Comparison of ENCODE assay signal across 24 mouse cellular contexts in the genomic region with DNA sequence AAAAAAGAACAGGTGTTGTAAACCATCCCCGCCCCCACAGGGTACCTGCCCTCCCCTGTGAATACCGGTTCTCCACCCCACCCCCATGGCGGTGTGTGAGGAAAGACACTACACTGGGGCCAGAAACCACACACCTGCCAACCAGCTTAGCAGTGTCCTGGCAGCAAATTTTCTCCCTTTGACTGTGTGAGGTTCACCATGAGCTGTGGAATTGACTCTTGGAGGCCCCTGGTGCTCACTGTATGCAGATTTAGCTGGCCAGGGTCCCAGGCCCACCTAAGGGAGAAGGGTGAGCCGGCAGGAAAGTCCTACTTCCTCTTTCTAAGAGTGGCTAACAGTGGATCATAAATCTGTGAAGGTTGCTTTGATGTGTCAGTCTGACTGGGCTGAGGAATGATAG. TPM values are rescaled to one million over a fixed set of nuclear protein-coding genes. Genes with fewer than 3 reads are reported as not detected.
DNase-seq lines count a peak whose midpoint lies in the region; ATAC-seq lines count a peak whose summit lies in the region.
"Had no signal": no experiment of that assay in that cellular context is flagged by ENCODE, and none has a peak within 500 bp of the region (broad histone marks: within the 10 kb centered on the region; RNA-seq: fewer than 3 reads in every experiment).

No protein-coding gene starts in this region.

- ATAC-seq in kidney, embryonic 16.5 days (ENCODE audit: low FRiP score, low TSS enrichment) = peak; percentile 7; the same call in 1 of the 2 replicates
- peak; percentile 67 for ATAC-seq in granulocyte monocyte progenitor cell, adult 5-6 weeks (replicated peaks; ENCODE audit: poor library complexity, severe bottlenecking)
- ATAC-seq in limb, embryonic 11.5 days (ENCODE audit: insufficient number of reproducible peaks, low FRiP score, low TSS enrichment, low read depth) = no peak
- no peak for ATAC-seq in forebrain, embryonic 15.5 days (replicated peaks)
- ATAC-seq: forebrain, embryonic 13.5 days; inflammation-experienced regulatory T-cells, adult 6 months; liver, postnatal 0 days; midbrain, embryonic 15.5 days had no signal

- H3K27ac ChIP-seq in kidney, embryonic 16.5 days (ENCODE audit: low read length) = no peak overlapping the region
- no peak overlapping the region for H3K27ac ChIP-seq in limb, embryonic 11.5 days (replicated peaks; ENCODE audit: low read depth, low read length)
- H3K27ac ChIP-seq in forebrain, embryonic 15.5 days (replicated peaks) = no peak overlapping the region
- H3K27ac ChIP-seq: embryonic facial prominence, embryonic 12.5 days; forebrain, embryonic 13.5 days; hindbrain, embryonic 12.5 days; midbrain, embryonic 15.5 days; neural tube, embryonic 15.5 days; stomach, embryonic 15.5 days had no signal

- H3K36me3 ChIP-seq in kidney, embryonic 16.5 days (ENCODE audit: insufficient read depth, low read length) = no peaks in the 10 kb centered on the region
- no peaks in the 10 kb centered on the region for H3K36me3 ChIP-seq in limb, embryonic 11.5 days (ENCODE audit: control insufficient read depth, insufficient read depth, low read length)
- H3K36me3 ChIP-seq in forebrain, embryonic 15.5 days = no peaks in the 10 kb centered on the region
- H3K36me3 ChIP-seq: embryonic facial prominence, embryonic 12.5 days; hindbrain, embryonic 12.5 days; midbrain, embryonic 15.5 days; neural tube, embryonic 15.5 days; stomach, embryonic 15.5 days had no signal

- H3K9me3 ChIP-seq in kidney, embryonic 16.5 days (ENCODE audit: low read length) = no peaks in the 10 kb centered on the region
- H3K9me3 ChIP-seq in limb, embryonic 11.5 days (ENCODE audit: control insufficient read depth, low read length) = no peaks in the 10 kb centered on the region
- H3K9me3 ChIP-seq in forebrain, embryonic 15.5 days = no peaks in the 10 kb centered on the region
- H3K9me3 ChIP-seq: embryonic facial prominence, embryonic 12.5 days; forebrain, embryonic 13.5 days; hindbrain, embryonic 12.5 days; midbrain, embryonic 15.5 days; neural tube, embryonic 15.5 days; stomach, embryonic 15.5 days had no signal

- no peak overlapping the region for H3K4me3 ChIP-seq in kidney, embryonic 16.5 days (ENCODE audit: low read length)
- H3K4me3 ChIP-seq in limb, embryonic 11.5 days (ENCODE audit: low read depth, low read length) = no peak overlapping the region
- no peak overlapping the region for H3K4me3 ChIP-seq in forebrain, embryonic 15.5 days
- H3K4me3 ChIP-seq: embryonic facial prominence, embryonic 12.5 days; erythroblast, embryonic 14.5 days; forebrain, embryonic 13.5 days; hindbrain, embryonic 12.5 days; midbrain, embryonic 15.5 days; myocyte; neural tube, embryonic 15.5 days; stomach, embryonic 15.5 days had no signal

- DNase-seq in kidney, postnatal 14 days = no peak
- peak; percentile 2 to 5 for DNase-seq in B cell, adult 2 months
- peak; percentile 36 for DNase-seq in limb, embryonic 11.5 days (ENCODE audit: low spot score)
- DNase-seq in cerebellum, adult 9-10 months = no peak
- no peak for DNase-seq in spleen, postnatal 10 days (ENCODE audit: low spot score in 2 of 2)
- DNase-seq: cerebellum, adult 8-10 months; gastrocnemius, postnatal 36 days; layer of hippocampus, postnatal 36 days; liver; liver, postnatal 0 days; lung, postnatal 14 days had no signal

- no peak overlapping the region for H3K4me2 ChIP-seq in kidney, embryonic 16.5 days (replicated peaks; ENCODE audit: low read depth, low read length)
- no peak overlapping the region for H3K4me2 ChIP-seq in limb, embryonic 11.5 days (ENCODE audit: low read depth, severe bottlenecking)
- no peak overlapping the region for H3K4me2 ChIP-seq in forebrain, embryonic 15.5 days (replicated peaks)
- H3K4me2 ChIP-seq: embryonic facial prominence, embryonic 12.5 days; forebrain, embryonic 13.5 days; hindbrain, embryonic 12.5 days; midbrain, embryonic 15.5 days; neural tube, embryonic 15.5 days; stomach, embryonic 15.5 days had no signal

- H3K9ac ChIP-seq in kidney, embryonic 16.5 days (replicated peaks; ENCODE audit: low read length) = no peak overlapping the region
- no peak overlapping the region for H3K9ac ChIP-seq in limb, embryonic 11.5 days (ENCODE audit: low read length)
- no peak overlapping the region for H3K9ac ChIP-seq in forebrain, embryonic 15.5 days (replicated peaks)
- H3K9ac ChIP-seq: embryonic facial prominence, embryonic 12.5 days; forebrain, embryonic 13.5 days; hindbrain, embryonic 12.5 days; liver, postnatal 0 days; midbrain, embryonic 15.5 days; neural tube, embryonic 15.5 days; stomach, embryonic 15.5 days had no signal

- H3K4me1 ChIP-seq in kidney, embryonic 16.5 days (ENCODE audit: insufficient read depth, low read length) = peaks cover 27% of the 10 kb centered on the region; the same call in 1 of the 2 replicates
- peaks cover 6% of the 10 kb centered on the region; the same call in 1 of the 2 replicates for H3K4me1 ChIP-seq in limb, embryonic 11.5 days (ENCODE audit: control insufficient read depth, insufficient read depth, low read length)
- peaks cover 8% of the 10 kb centered on the region; the same call in 1 of the 2 replicates for H3K4me1 ChIP-seq in forebrain, embryonic 15.5 days
- H3K4me1 ChIP-seq: embryonic facial prominence, embryonic 12.5 days had no signal

- no peaks in the 10 kb centered on the region for H3K27me3 ChIP-seq in kidney, embryonic 16.5 days (ENCODE audit: insufficient read depth, low read length)
- H3K27me3 ChIP-seq in limb, embryonic 11.5 days (ENCODE audit: control insufficient read depth, insufficient read depth, low read length) = no peaks in the 10 kb centered on the region
- H3K27me3 ChIP-seq in forebrain, embryonic 15.5 days = no peaks in the 10 kb centered on the region
- H3K27me3 ChIP-seq: embryonic facial prominence, embryonic 12.5 days; forebrain, embryonic 13.5 days; hindbrain, embryonic 12.5 days; midbrain, embryonic 15.5 days; neural tube, embryonic 15.5 days; stomach, embryonic 15.5 days had no signal

- 37% methylated on average over 4 of the region's 4 CpGs for WGBS in kidney, embryonic 16.5 days
- WGBS in limb, embryonic 11.5 days = 73% methylated on average over 4 of the region's 4 CpGs
- WGBS in forebrain, embryonic 15.5 days = 88% methylated on average over 4 of the region's 4 CpGs

RNA-seq across cellular contexts. Expression of a gene that starts 53.9 kb away (rescaled TPM):
- polyA plus RNA-seq in kidney, embryonic 16.5 days (2015; fragmentation: Nextera tagmentation; extraction: Ambion mirVana) = 0.47 and 0.57 TPM in 2 replicates
- not detected in 2 replicates for total RNA-seq in granulocyte monocyte progenitor cell, adult 5-6 weeks (2014; fragmentation: Nextera tagmentation)
- total RNA-seq in granulocyte monocyte progenitor cell, adult 5-6 weeks (2017) = not detected in 2 replicates
- not detected in 2 replicates for polyA plus RNA-seq in limb, embryonic 11.5 days (2014; fragmentation: Nextera tagmentation; extraction: Ambion mirVana)
- polyA plus RNA-seq in forebrain, embryonic 15.5 days (2015; fragmentation: Nextera tagmentation; extraction: Ambion mirVana) = not detected in 2 replicates
- total RNA-seq: layer of hippocampus, postnatal 36 days; megakaryocyte-erythroid progenitor cell, adult 5-6 weeks had no signal
- polyA plus RNA-seq: embryonic facial prominence, embryonic 12.5 days; erythroblast, embryonic 14.5 days; forebrain, embryonic 13.5 days; inflammation-experienced regulatory T-cells, adult 6 months; midbrain, embryonic 15.5 days; neural tube, embryonic 15.5 days had no signal

Comparison
In these comparisons a context has a peak if more than half of its experiments do, and no peak if none do; other contexts are left out.
1. ATAC-seq: peak in kidney, embryonic 16.5 days (single experiment) and granulocyte monocyte progenitor cell, adult 5-6 weeks (single experiment); none in limb, embryonic 11.5 days (single experiment) and forebrain, embryonic 15.5 days (single experiment).
2. DNase-seq: peak in B cell, adult 2 months (2 of 2) and limb, embryonic 11.5 days (single experiment); none in kidney, postnatal 14 days (single experiment), cerebellum, adult 9-10 months (single experiment) and spleen, postnatal 10 days (0 of 2).